Mouse (Mus musculus) CD4-positive, CD25-positive, alpha-beta regulatory T cell, adult 2 months (primary cell): ENCODE measurements around the gene 1700022I11Rik.

Source experiments
- DNase-seq: peaks from one replicate; pipeline ENCODE4 v3.0.0-alpha.2; 2012; ENCODE audit warnings: low read depth, low spot score

Gene 1700022I11Rik

GRCm38 (mm10) chr4:43000141-43000986 is 31.0 kb downstream of the 1700022I11Rik start, which contains the start of gene Vcp:
Gene Vcp, minus strand, starts transcription at chr4:43000507.
- DNase-seq: peak; percentile 98

GRCm38 (mm10) chr4:43001272-43001671 is 31.9 kb downstream of the 1700022I11Rik start:
- DNase-seq: no peak

- DNase-seq: no peak
Measured at GRCm38 (mm10) chr4:43002756-43003439, 33.5 kb downstream of the 1700022I11Rik start.

GRCm38 (mm10) chr4:43004951-43005350 is 35.5 kb downstream of the 1700022I11Rik start:
- DNase-seq: no peak

GRCm38 (mm10) chr4:43005765-43006164 is 36.4 kb downstream of the 1700022I11Rik start:
- DNase-seq: peak; percentile 80

- DNase-seq: peak; percentile 78
Measured at GRCm38 (mm10) chr4:43010161-43011038, 41.0 kb downstream of the 1700022I11Rik start, which contains the start of gene Fancg. Gene Fancg, minus strand, starts transcription at chr4:43010506.

- DNase-seq: no peak
Measured at GRCm38 (mm10) chr4:43012091-43012490, 42.7 kb downstream of the 1700022I11Rik start.

- no peak for DNase-seq
Measured at GRCm38 (mm10) chr4:43018156-43018555, 48.8 kb downstream of the 1700022I11Rik start.

- no peak for DNase-seq
Measured at GRCm38 (mm10) chr4:43019176-43019575, 49.8 kb downstream of the 1700022I11Rik start.

GRCm38 (mm10) chr4:43019641-43020465 is 50.4 kb downstream of the 1700022I11Rik start:
- DNase-seq: no peak

- DNase-seq: no peak
Measured at GRCm38 (mm10) chr4:43020876-43021275, 51.5 kb downstream of the 1700022I11Rik start.

GRCm38 (mm10) chr4:43021341-43021740 is 51.9 kb downstream of the 1700022I11Rik start:
- DNase-seq: no peak

- no peak for DNase-seq
Measured at GRCm38 (mm10) chr4:43024673-43025072, 55.3 kb downstream of the 1700022I11Rik start.

GRCm38 (mm10) chr4:43025084-43025960 is 55.9 kb downstream of the 1700022I11Rik start, which contains the start of gene Pigo:
Gene Pigo, minus strand, starts transcription at chr4:43025819.
- peak; percentile 95 for DNase-seq

GRCm38 (mm10) chr4:43029121-43029520 is 59.7 kb downstream of the 1700022I11Rik start:
- no peak for DNase-seq

GRCm38 (mm10) chr4:43029749-43030148 is 60.3 kb downstream of the 1700022I11Rik start:
- DNase-seq: no peak

GRCm38 (mm10) chr4:43030352-43030751 is 60.9 kb downstream of the 1700022I11Rik start:
- DNase-seq: no peak

GRCm38 (mm10) chr4:43030780-43031230 is 61.4 kb downstream of the 1700022I11Rik start:
- peak; percentile 46 for DNase-seq

GRCm38 (mm10) chr4:43031237-43031995 is 62.0 kb downstream of the 1700022I11Rik start, which contains the start of gene Stoml2:
Gene Stoml2, minus strand, starts transcription at chr4:43031710.
- peak; percentile 92 for DNase-seq
